Mouse (Mus musculus) small intestine, adult 2 months (tissue): Measurements from ENCODE around the gene Olfml3.

Experiments
- CTCF ChIP-seq: fragments of 200-500 bp; IDR thresholded peaks from 2 replicates; pipeline ENCODE4 v1.5.1; 2012; ENCODE audit warnings: low read depth, mild to moderate bottlenecking, control low read depth, inconsistent platforms, low read length, moderate library complexity, mixed read lengths; ENCODE audit not compliant: insufficient replicate concordance, insufficient read length; ENCODE audit errors: extremely low read depth
- POLR2A ChIP-seq: fragments of 200-500 bp; IDR thresholded peaks from 2 replicates; pipeline ENCODE4 v1.6.1; 2012; ENCODE audit warnings: low read depth, mild to moderate bottlenecking, control low read depth, inconsistent platforms, low read length, moderate library complexity

DNA sequence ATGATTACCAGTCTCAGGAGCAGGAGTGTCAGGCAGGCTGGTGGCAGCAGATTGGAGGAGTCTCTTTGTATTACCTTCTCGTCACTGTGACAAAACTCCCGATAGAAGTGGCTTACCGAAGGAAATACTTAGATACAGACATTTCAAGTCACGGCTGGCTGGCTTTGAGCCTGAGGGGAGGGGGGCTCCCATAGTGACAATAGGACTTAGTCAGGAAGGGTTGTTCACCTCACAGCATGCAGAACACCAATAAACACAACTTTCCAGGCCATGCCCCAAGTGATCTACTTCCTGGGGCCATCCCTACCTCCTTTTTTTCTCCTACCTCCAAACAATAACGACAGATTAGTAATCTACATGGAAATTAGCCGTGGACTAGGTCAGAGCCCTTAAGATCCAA lies 59.0 kb downstream of the Olfml3 start:
- TF ChIP-seq CTCF (no peak), POLR2A (no peak)
